Mouse (Mus musculus) cerebellum, adult 9-11 months (tissue): ENCODE data around the gene Tec.

Source experiments
- DNase-seq: peaks from one replicate; pipeline ENCODE4 v3.0.0; 2022

Tec gene

GRCm38 (mm10) chr5:72888260-72888659, 20.0 kb upstream of the Tec start:
- no peak for DNase-seq

- DNase-seq = no peak
These were observed 18.4 kb upstream of the Tec start for GRCm38 (mm10) chr5:72886458-72887222.

GRCm38 (mm10) chr5:72883706-72884105, 15.4 kb upstream of the Tec start:
- no peak for DNase-seq

GRCm38 (mm10) chr5:72882412-72882765, 14.1 kb upstream of the Tec start:
- DNase-seq = no peak

- no peak for DNase-seq
These were observed 13.6 kb upstream of the Tec start for GRCm38 (mm10) chr5:72881748-72882411.

GRCm38 (mm10) chr5:72879736-72880135, 11.5 kb upstream of the Tec start:
- DNase-seq = no peak

- no peak for DNase-seq
These were observed 2.8 kb upstream of the Tec start for GRCm38 (mm10) chr5:72871114-72871513.

GRCm38 (mm10) chr5:72869779-72870608, 1.7 kb upstream of the Tec start:
- no peak for DNase-seq

- DNase-seq = no peak
These were observed 1.1 kb downstream of the Tec start for GRCm38 (mm10) chr5:72867036-72867672.

- DNase-seq = no peak
These were observed 1.9 kb downstream of the Tec start for GRCm38 (mm10) chr5:72866260-72866905.

- DNase-seq = no peak
These were observed 3.6 kb downstream of the Tec start for GRCm38 (mm10) chr5:72864654-72865178.

- no peak for DNase-seq
These were observed 5.1 kb downstream of the Tec start for GRCm38 (mm10) chr5:72863166-72863565.

GRCm38 (mm10) chr5:72861726-72862385, 6.4 kb downstream of the Tec start:
- no peak for DNase-seq

GRCm38 (mm10) chr5:72860899-72861298, 7.4 kb downstream of the Tec start:
- no peak for DNase-seq

GRCm38 (mm10) chr5:72858306-72858705, 10.0 kb downstream of the Tec start:
- DNase-seq = no peak

- no peak for DNase-seq
These were observed 10.5 kb downstream of the Tec start for GRCm38 (mm10) chr5:72857756-72858155.

GRCm38 (mm10) chr5:72856255-72856878, 11.9 kb downstream of the Tec start:
- DNase-seq = no peak

GRCm38 (mm10) chr5:72855685-72856124, 12.6 kb downstream of the Tec start:
- DNase-seq = peak; percentile 95

GRCm38 (mm10) chr5:72854141-72854990, 13.9 kb downstream of the Tec start:
- DNase-seq = peak; percentile 39

- no peak for DNase-seq
These were observed 14.9 kb downstream of the Tec start for GRCm38 (mm10) chr5:72853365-72853764.
